Mouse (Mus musculus) forebrain, embryonic 15.5 days (tissue): ENCODE measurements around the gene Sephs1. TPM values are rescaled to one million over a fixed set of nuclear protein-coding genes. Genes with fewer than 3 reads are reported as not detected.
A peak's percentile ranks its signal among the peaks of the same experiment; 100 is the strongest.

Experiments used
- ATAC-seq: fragments of 200-750 bp; cut with Nextera tagmentation; replicated peaks from 2 replicates; pipeline ENCODE4 v1.8.0; 2017; ENCODE audit warnings: mild to moderate bottlenecking, moderate TSS enrichment, moderate library complexity
- H3K27ac ChIP-seq: fragments of 300-500 bp; sonication (generic); replicated peaks from 2 replicates; pipeline ENCODE4 v1.5.1; 2015; ENCODE audit warnings: mild to moderate bottlenecking, inconsistent platforms
- H3K27me3 ChIP-seq: fragments of 300-500 bp; sonication (generic); 2 replicates; pipeline ENCODE4 v1.6.1; 2015; ENCODE audit warnings: inconsistent platforms
- H3K36me3 ChIP-seq: fragments of 300-500 bp; sonication (generic); 2 replicates; pipeline ENCODE4 v1.6.1; 2015; ENCODE audit warnings: mild to moderate bottlenecking, inconsistent platforms
- H3K4me1 ChIP-seq: fragments of 300-500 bp; sonication (generic); 2 replicates; pipeline ENCODE4 v1.6.1; 2015; ENCODE audit warnings: inconsistent platforms
- H3K4me2 ChIP-seq: fragments of 300-500 bp; sonication (generic); replicated peaks from 2 replicates; pipeline ENCODE4 v1.6.1; 2015; ENCODE audit warnings: mild to moderate bottlenecking, inconsistent platforms
- H3K4me3 ChIP-seq: fragments of 300-500 bp; sonication (generic); 2 replicates; pipeline ENCODE4 v1.5.1; 2015; ENCODE audit warnings: mild to moderate bottlenecking, inconsistent platforms
- H3K9ac ChIP-seq: fragments of 300-500 bp; sonication (generic); replicated peaks from 2 replicates; pipeline ENCODE4 v1.6.1; 2015; ENCODE audit warnings: mild to moderate bottlenecking, inconsistent platforms
- H3K9me3 ChIP-seq: fragments of 300-500 bp; sonication (generic); 2 replicates; pipeline ENCODE4 v1.6.1; 2016; ENCODE audit warnings: inconsistent platforms
- WGBS: fragments of 180-500 bp; shearing (Covaris S2); methylation state at CpG from one replicate; pipeline ENCODE4 v1.1.7; 2015; ENCODE audit warnings: mixed read lengths; 5-methylcytosine and 5-hydroxymethylcytosine counted together
- polyA plus RNA-seq: library from polyadenylated mRNA; unstranded; fragments of >200 nt; fragmentation: Nextera tagmentation; extraction: Ambion mirVana; gene quantifications from 2 replicates; pipeline ENCODE4 v1.2.1, GENCODE M21; 2015

Sephs1 gene
- polyA plus RNA-seq, 1 experiment from 2014 or later: 80.5 TPM

- under 1% methylated on average over 20 of the region's 20 CpGs for WGBS
- ATAC-seq: peak; percentile 65
- Histone ChIP-seq H3K27me3 (no peaks in the 10 kb centered on the region), H3K36me3 (peaks cover 2% of the 10 kb centered on the region), H3K27ac (peak overlapping the region; percentile 100), H3K4me3 (peak overlapping the region; percentile 76), H3K4me1 (peaks cover 29% of the 10 kb centered on the region), H3K9me3 (no peaks in the 10 kb centered on the region), H3K4me2 (peak overlapping the region; percentile 77), H3K9ac (peak overlapping the region; percentile 99)
These were observed 521 bp upstream of the Sephs1 start for GRCm38 (mm10) chr2:4880737-4881349.

GRCm38 (mm10) chr2:4882249-4882791 lies 956 bp downstream of the Sephs1 start:
- H3K4me1 ChIP-seq: peaks cover 29% of the 10 kb centered on the region
- peak overlapping the region; percentile 76 for H3K4me3 ChIP-seq
- H3K4me2 ChIP-seq: peak overlapping the region; percentile 77
- H3K27me3 ChIP-seq: no peaks in the 10 kb centered on the region
- H3K36me3 ChIP-seq: peaks cover 16% of the 10 kb centered on the region
- 1% methylated on average over 57 of the region's 63 CpGs for WGBS
- peak; percentile 67 for ATAC-seq
- H3K9me3 ChIP-seq: no peaks in the 10 kb centered on the region
- H3K27ac ChIP-seq: peak overlapping the region; percentile 100
- peak overlapping the region; percentile 99 for H3K9ac ChIP-seq

GRCm38 (mm10) chr2:4883009-4883704 lies 1.8 kb downstream of the Sephs1 start:
- Histone ChIP-seq H3K27me3 (no peaks in the 10 kb centered on the region), H3K4me3 (peak overlapping the region; percentile 76), H3K9ac (peak overlapping the region; percentile 99), H3K36me3 (peaks cover 25% of the 10 kb centered on the region), H3K4me2 (peak overlapping the region; percentile 77), H3K4me1 (peaks cover 29% of the 10 kb centered on the region), H3K27ac (peak overlapping the region; percentile 100), H3K9me3 (no peaks in the 10 kb centered on the region)
- ATAC-seq: no peak
- WGBS: 1% methylated on average over 18 of the region's 18 CpGs

- H3K4me1 ChIP-seq: peaks cover 18% of the 10 kb centered on the region
- no peak overlapping the region for H3K9ac ChIP-seq
- no peak overlapping the region for H3K4me3 ChIP-seq
- 96% methylated on average over 6 of the region's 6 CpGs for WGBS
- H3K36me3 ChIP-seq: peaks cover 56% of the 10 kb centered on the region
- no peaks in the 10 kb centered on the region for H3K27me3 ChIP-seq
- H3K4me2 ChIP-seq: no peak overlapping the region
- H3K27ac ChIP-seq: no peak overlapping the region
- no peaks in the 10 kb centered on the region for H3K9me3 ChIP-seq
- no peak for ATAC-seq
These were observed 5.5 kb downstream of the Sephs1 start for GRCm38 (mm10) chr2:4886896-4887295.

GRCm38 (mm10) chr2:4895598-4895997 lies 14.2 kb downstream of the Sephs1 start:
- peaks cover 81% of the 10 kb centered on the region for H3K36me3 ChIP-seq
- no peak overlapping the region for H3K27ac ChIP-seq
- ATAC-seq: no peak
- no peak overlapping the region for H3K4me2 ChIP-seq
- no peaks in the 10 kb centered on the region for H3K27me3 ChIP-seq
- no peaks in the 10 kb centered on the region for H3K4me1 ChIP-seq
- no peak overlapping the region for H3K4me3 ChIP-seq
- no peaks in the 10 kb centered on the region for H3K9me3 ChIP-seq
- 89% methylated on average over 2 of the region's 2 CpGs for WGBS
- H3K9ac ChIP-seq: no peak overlapping the region

- WGBS: 96% methylated on average over 4 of the region's 4 CpGs
- Histone ChIP-seq H3K36me3 (peaks cover 82% of the 10 kb centered on the region), H3K27me3 (no peaks in the 10 kb centered on the region), H3K4me2 (no peak overlapping the region), H3K9ac (no peak overlapping the region), H3K4me1 (no peaks in the 10 kb centered on the region), H3K4me3 (no peak overlapping the region), H3K9me3 (no peaks in the 10 kb centered on the region), H3K27ac (no peak overlapping the region)
- no peak for ATAC-seq
These were observed 15.6 kb downstream of the Sephs1 start for GRCm38 (mm10) chr2:4896970-4897369.

GRCm38 (mm10) chr2:4900624-4901023 lies 19.3 kb downstream of the Sephs1 start:
- Histone ChIP-seq H3K4me1 (no peaks in the 10 kb centered on the region), H3K9me3 (no peaks in the 10 kb centered on the region), H3K27me3 (no peaks in the 10 kb centered on the region), H3K4me3 (no peak overlapping the region), H3K4me2 (no peak overlapping the region), H3K27ac (no peak overlapping the region), H3K9ac (no peak overlapping the region), H3K36me3 (peaks cover 72% of the 10 kb centered on the region)
- no peak for ATAC-seq
- 93% methylated on average over 6 of the region's 6 CpGs for WGBS

GRCm38 (mm10) chr2:4902346-4902745 lies 21.0 kb downstream of the Sephs1 start:
- Histone ChIP-seq H3K4me2 (no peak overlapping the region), H3K36me3 (peaks cover 76% of the 10 kb centered on the region), H3K9ac (no peak overlapping the region), H3K4me1 (no peaks in the 10 kb centered on the region), H3K9me3 (no peaks in the 10 kb centered on the region), H3K4me3 (no peak overlapping the region), H3K27me3 (no peaks in the 10 kb centered on the region), H3K27ac (no peak overlapping the region)
- 92% methylated on average over 5 of the region's 5 CpGs for WGBS
- ATAC-seq: no peak

- H3K36me3 ChIP-seq: peaks cover 40% of the 10 kb centered on the region
- H3K4me2 ChIP-seq: no peak overlapping the region
- H3K27ac ChIP-seq: no peak overlapping the region
- whole genome bisulfite sequencing: 85% methylated on average over 6 of the region's 6 CpGs
- ATAC-seq: no peak
- H3K9me3 ChIP-seq: no peaks in the 10 kb centered on the region
- no peak overlapping the region for H3K4me3 ChIP-seq
- H3K9ac ChIP-seq: no peak overlapping the region
- no peaks in the 10 kb centered on the region for H3K27me3 ChIP-seq
- no peaks in the 10 kb centered on the region for H3K4me1 ChIP-seq
These were observed 25.8 kb downstream of the Sephs1 start for GRCm38 (mm10) chr2:4907120-4907519.

GRCm38 (mm10) chr2:4907916-4908315 lies 26.6 kb downstream of the Sephs1 start:
- no peaks in the 10 kb centered on the region for H3K4me1 ChIP-seq
- H3K9me3 ChIP-seq: no peaks in the 10 kb centered on the region
- H3K4me2 ChIP-seq: no peak overlapping the region
- no peak overlapping the region for H3K27ac ChIP-seq
- no peak overlapping the region for H3K4me3 ChIP-seq
- H3K27me3 ChIP-seq: no peaks in the 10 kb centered on the region
- 90% methylated on average over 7 of the region's 7 CpGs for WGBS
- H3K36me3 ChIP-seq: peaks cover 37% of the 10 kb centered on the region
- no peak overlapping the region for H3K9ac ChIP-seq
- no peak for ATAC-seq

- no peaks in the 10 kb centered on the region for H3K4me1 ChIP-seq
- H3K36me3 ChIP-seq: peaks cover 37% of the 10 kb centered on the region
These were observed 27.5 kb downstream of the Sephs1 start for GRCm38 (mm10) chr2:4908771-4909315.

GRCm38 (mm10) chr2:4909909-4910308 lies 28.5 kb downstream of the Sephs1 start:
- Histone ChIP-seq H3K4me1 (no peaks in the 10 kb centered on the region), H3K4me2 (no peak overlapping the region), H3K9me3 (no peaks in the 10 kb centered on the region), H3K27me3 (no peaks in the 10 kb centered on the region), H3K36me3 (peaks cover 33% of the 10 kb centered on the region), H3K4me3 (no peak overlapping the region), H3K27ac (no peak overlapping the region), H3K9ac (no peak overlapping the region)
- no peak for ATAC-seq
- 75% methylated on average over 6 of the region's 6 CpGs for WGBS

More at GRCm38 (mm10) chr2:4908771-4909315, 27.5 kb downstream of the Sephs1 start:
- WGBS: 91% methylated on average over 3 of the region's 3 CpGs
- no peak overlapping the region for H3K4me2 ChIP-seq
- H3K9ac ChIP-seq: no peak overlapping the region
- no peak overlapping the region for H3K4me3 ChIP-seq
- no peaks in the 10 kb centered on the region for H3K9me3 ChIP-seq
- no peak overlapping the region for H3K27ac ChIP-seq
- no peaks in the 10 kb centered on the region for H3K27me3 ChIP-seq
- no peak for ATAC-seq
